Mouse (Mus musculus) lung, adult 2 months (tissue): ENCODE data around the gene Olfr1393.

Source experiments
- CTCF ChIP-seq: fragments of 200-500 bp; IDR thresholded peaks from 2 replicates; pipeline ENCODE4 v1.5.1; 2011; ENCODE audit warnings: mild to moderate bottlenecking, low read length, control low read depth; ENCODE audit not compliant: insufficient read depth
- POLR2A ChIP-seq: fragments of 200-500 bp; IDR thresholded peaks from 2 replicates; pipeline ENCODE4 v1.6.1; 2011; ENCODE audit warnings: low read depth, mild to moderate bottlenecking, control low read depth, low read length, borderline replicate concordance; ENCODE audit errors: extremely low read depth

DNA sequence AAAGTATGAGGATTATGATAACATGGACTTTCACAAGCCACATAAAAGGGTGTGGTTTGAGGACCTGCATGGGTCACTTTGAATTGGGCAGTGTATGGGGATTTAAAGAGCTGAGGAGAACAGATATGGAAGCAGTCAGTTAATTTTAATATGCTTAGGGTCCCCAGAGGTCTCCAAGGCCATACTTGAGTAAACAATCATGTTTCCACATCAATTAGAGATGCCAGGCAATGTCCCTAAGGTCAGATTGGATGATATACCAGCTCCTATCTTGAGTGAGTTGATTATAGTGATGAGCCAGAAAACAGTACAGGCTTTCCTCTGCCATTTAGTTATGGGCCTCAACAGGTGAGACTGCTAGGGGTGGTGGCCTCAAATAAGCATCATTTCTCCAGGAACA, 26.3 kb downstream of the Olfr1393 start, which contains the start of gene Olfr10:
- no peak for TF ChIP-seq CTCF
- no peak for TF ChIP-seq POLR2A
